Comparison of ENCODE assay signal across 29 mouse cellular contexts in genomic region chr1:164178429-164178828, GRCm38 (mm10). TPM values are rescaled to one million over a fixed set of nuclear protein-coding genes. Genes with fewer than 3 reads are reported as not detected.
DNase-seq lines count a peak whose midpoint lies in the region; ATAC-seq and TF ChIP-seq lines count a peak whose summit lies in the region.
"Had no signal": no experiment of that assay in that cellular context is flagged by ENCODE, and none has a peak within 500 bp of the region (broad histone marks: within the 10 kb centered on the region; RNA-seq: fewer than 3 reads in every experiment).

No protein-coding gene starts in this region.

- no peaks in the 10 kb centered on the region for H3K9me3 ChIP-seq in midbrain, embryonic 14.5 days (ENCODE audit: control insufficient read depth, low read length)
- H3K9me3 ChIP-seq in midbrain, embryonic 16.5 days (replicated peaks; ENCODE audit: control insufficient read depth, low read length, poor library complexity, severe bottlenecking), result no peaks in the 10 kb centered on the region
- H3K9me3 ChIP-seq: embryonic facial prominence, embryonic 13.5 days; forebrain, embryonic 15.5 days; heart, embryonic 10.5 days; hindbrain, embryonic 13.5 days; liver, embryonic 13.5 days; midbrain, embryonic 12.5 days; neural tube, embryonic 12.5 days had no signal

- no peak for ATAC-seq in midbrain, embryonic 14.5 days (ENCODE audit: low FRiP score, low TSS enrichment)
- ATAC-seq in midbrain, embryonic 16.5 days, result no peak
- ATAC-seq: activated CD4-positive, CD25-positive, alpha-beta regulatory T cell, adult 4 months; forebrain, embryonic 15.5 days; inflammation-experienced regulatory T-cells, adult 6 months had no signal

- no peak overlapping the region for H3K9ac ChIP-seq in midbrain, embryonic 14.5 days (replicated peaks; ENCODE audit: low read length)
- H3K9ac ChIP-seq in midbrain, embryonic 16.5 days (ENCODE audit: low read depth, low read length), result no peak overlapping the region
- H3K9ac ChIP-seq: embryonic facial prominence, embryonic 13.5 days; forebrain, embryonic 15.5 days; hindbrain, embryonic 13.5 days; liver, embryonic 13.5 days; midbrain, embryonic 12.5 days; neural tube, embryonic 12.5 days had no signal

- no peak for TF ChIP-seq CTCF in brain, embryonic 14.5 days (IDR thresholded peaks at IDR 0.05; ENCODE audit: borderline replicate concordance, extremely low read depth, insufficient read depth, insufficient read length)

- no peak overlapping the region for H3K4me2 ChIP-seq in midbrain, embryonic 14.5 days (ENCODE audit: low read length)
- no peak overlapping the region for H3K4me2 ChIP-seq in midbrain, embryonic 16.5 days (ENCODE audit: low read length)
- H3K4me2 ChIP-seq: embryonic facial prominence, embryonic 13.5 days; forebrain, embryonic 15.5 days; hindbrain, embryonic 13.5 days; liver, embryonic 13.5 days; midbrain, embryonic 12.5 days; neural tube, embryonic 12.5 days had no signal

- TF ChIP-seq POLR2A in brain, embryonic 14.5 days (IDR thresholded peaks at IDR 0.05; ENCODE audit: borderline replicate concordance, extremely low read depth, insufficient read depth, insufficient read length, poor library complexity, severe bottlenecking), result no peak

- peak; percentile 11 to 14 for DNase-seq in heart, postnatal 10 days
- no peak for DNase-seq in heart, adult 8-10 months (ENCODE audit: low spot score)
- DNase-seq in midbrain, embryonic 14.5 days, result peak; percentile 3
- peak; percentile 11 for DNase-seq in adipocyte (ENCODE audit: low spot score)
- peak; percentile 34 for DNase-seq in brain, embryonic 14.5 days (ENCODE audit: low read depth)
- DNase-seq in Muller cell, postnatal 12 days (ENCODE audit: inconsistent ontology term), result no peak
- DNase-seq: adrenal gland, postnatal 14 days; cerebellum, adult 8-10 months; cerebellum, postnatal 36 days; embryo, embryonic 11 days; gastrocnemius, postnatal 25 days; kidney, adult 18-20 months; kidney, postnatal 4 days; layer of hippocampus, adult 9-11 months; liver, embryonic 13.5 days; lung, adult 2 months; right cerebral cortex, postnatal 25 days; thymus, postnatal 25 days had no signal

- H3K36me3 ChIP-seq in midbrain, embryonic 14.5 days (ENCODE audit: control insufficient read depth, insufficient read depth, low read length), result no peaks in the 10 kb centered on the region
- H3K36me3 ChIP-seq in midbrain, embryonic 16.5 days (ENCODE audit: control insufficient read depth, insufficient read depth, low read length), result no peaks in the 10 kb centered on the region
- H3K36me3 ChIP-seq: embryonic facial prominence, embryonic 13.5 days; forebrain, embryonic 15.5 days; heart, embryonic 10.5 days; hindbrain, embryonic 13.5 days; midbrain, embryonic 12.5 days; neural tube, embryonic 12.5 days had no signal

- H3K4me3 ChIP-seq in midbrain, embryonic 14.5 days (replicated peaks; ENCODE audit: low read depth, low read length), result no peak overlapping the region
- H3K4me3 ChIP-seq in midbrain, embryonic 16.5 days (ENCODE audit: low read depth, low read length), result no peak overlapping the region
- H3K4me3 ChIP-seq: embryonic facial prominence, embryonic 13.5 days; erythroblast, embryonic 14.5 days; forebrain, embryonic 15.5 days; heart, embryonic 10.5 days; hindbrain, embryonic 13.5 days; liver, embryonic 13.5 days; midbrain, embryonic 12.5 days; neural tube, embryonic 12.5 days had no signal

- no peaks in the 10 kb centered on the region for H3K4me1 ChIP-seq in midbrain, embryonic 14.5 days (ENCODE audit: control insufficient read depth, insufficient read depth, low read length)
- H3K4me1 ChIP-seq in midbrain, embryonic 16.5 days (ENCODE audit: control insufficient read depth, insufficient read depth, low read length), result no peaks in the 10 kb centered on the region
- H3K4me1 ChIP-seq: embryonic facial prominence, embryonic 13.5 days; forebrain, embryonic 15.5 days; heart, embryonic 10.5 days; hindbrain, embryonic 13.5 days; liver, embryonic 13.5 days; midbrain, embryonic 12.5 days; neural tube, embryonic 12.5 days had no signal

- intact Hi-C loops in heart, postnatal 10 days (cut with DNase I), result no loop called here

- WGBS in midbrain, embryonic 14.5 days, result 54% methylated on average over 6 of the region's 6 CpGs
- WGBS in midbrain, embryonic 16.5 days, result 59% methylated on average over 6 of the region's 6 CpGs

- H3K27me3 ChIP-seq in midbrain, embryonic 14.5 days (ENCODE audit: control insufficient read depth, insufficient read depth, low read length), result no peaks in the 10 kb centered on the region
- no peaks in the 10 kb centered on the region for H3K27me3 ChIP-seq in midbrain, embryonic 16.5 days (ENCODE audit: control insufficient read depth, insufficient read depth, low read depth, low read length)
- H3K27me3 ChIP-seq: embryonic facial prominence, embryonic 13.5 days; forebrain, embryonic 15.5 days; hindbrain, embryonic 13.5 days; liver, embryonic 13.5 days; midbrain, embryonic 12.5 days; neural tube, embryonic 12.5 days had no signal

- H3K27ac ChIP-seq in midbrain, embryonic 14.5 days (replicated peaks; ENCODE audit: low read depth, low read length), result no peak overlapping the region
- H3K27ac ChIP-seq in midbrain, embryonic 16.5 days (ENCODE audit: low read length), result no peak overlapping the region
- H3K27ac ChIP-seq: embryonic facial prominence, embryonic 13.5 days; forebrain, embryonic 15.5 days; heart, embryonic 10.5 days; hindbrain, embryonic 13.5 days; liver, embryonic 13.5 days; midbrain, embryonic 12.5 days; neural tube, embryonic 12.5 days had no signal

RNA-seq across cellular contexts. Expression of gene F5, which starts 26.8 kb away (rescaled TPM):
- 1 to 10 TPM in 1 of 2 experiments, under 1 TPM in 1; 0.60 to 1.1 TPM for total RNA-seq in heart, postnatal 10 days (2021)
- total RNA-seq in heart, adult 8-10 months (2022), result 10 to 100 TPM in 1 of 4 experiments, 1 to 10 TPM in 1, under 1 TPM in 2; 0.94 to 14.2 (median 1.1) TPM
- 0.05 and 0.07 TPM in 2 replicates for polyA plus RNA-seq in midbrain, embryonic 14.5 days (2014; fragmentation: Nextera tagmentation; extraction: Ambion mirVana)
- polyA plus RNA-seq in midbrain, embryonic 16.5 days (2015; fragmentation: Nextera tagmentation; extraction: Ambion mirVana), result 0.14 and 0.20 TPM in 2 replicates
- polyA plus RNA-seq in brain, embryonic 14.5 days (2012; rRNA removed), result 0.16 and 0.36 TPM in 2 replicates
- total RNA-seq: MEL had no signal
- polyA plus RNA-seq: activated CD4-positive, CD25-positive, alpha-beta regulatory T cell, adult 4 months; inflammation-experienced regulatory T-cells, adult 6 months had no signal

Comparison
In these comparisons a context has a peak if more than half of its experiments do, and no peak if none do; other contexts are left out.
1. DNase-seq: peak in heart, postnatal 10 days (2 of 2), midbrain, embryonic 14.5 days (single experiment), adipocyte (single experiment) and brain, embryonic 14.5 days (single experiment); none in heart, adult 8-10 months (single experiment) and Muller cell, postnatal 12 days (single experiment).